Mouse (Mus musculus): ENCODE measurements around the gene B3galt5.

The B3galt5 gene

DNA sequence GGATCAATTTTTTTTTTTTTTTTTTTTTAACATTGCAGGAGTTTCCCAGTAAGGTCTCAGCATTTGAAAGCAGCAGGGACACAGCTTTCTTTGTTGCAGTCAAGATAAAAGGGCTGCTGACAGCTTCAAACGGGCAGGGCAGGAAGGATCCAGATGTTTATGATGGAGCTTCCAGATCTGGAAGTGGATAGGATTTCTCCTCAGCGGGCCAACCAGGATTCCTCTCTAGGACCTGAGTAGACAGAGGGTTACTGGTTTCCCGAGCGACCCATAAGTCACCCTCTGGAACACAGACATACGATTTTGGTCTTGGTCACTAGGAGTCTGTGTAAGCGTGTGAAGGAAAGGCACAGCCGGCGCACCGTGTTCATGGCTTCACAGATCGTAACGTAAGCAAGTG is 112.5 kb downstream of the B3galt5 start:
- DNase-seq, result no peak

GRCm38 (mm10) chr16:96348766-96349165 is 113.2 kb downstream of the B3galt5 start:
- no peak for DNase-seq

DNA sequence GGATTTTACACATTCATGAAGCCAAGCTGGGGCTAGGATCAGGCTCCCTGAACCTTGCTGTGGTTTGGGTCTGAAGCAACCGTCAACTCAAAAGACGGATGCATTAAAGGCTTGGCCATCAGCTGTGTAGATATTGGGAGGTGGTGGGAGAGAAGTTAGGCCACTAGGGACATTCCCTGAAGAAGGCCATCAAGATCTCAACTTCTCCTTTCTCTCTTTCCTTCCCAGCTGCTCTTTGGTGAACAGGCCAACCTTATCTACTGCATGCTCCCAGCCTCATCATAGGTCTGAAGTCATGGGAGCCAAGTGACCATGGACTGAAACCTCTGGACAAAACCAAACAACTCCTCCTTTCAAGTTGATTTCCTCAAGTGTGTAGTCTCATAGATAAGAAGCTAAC is 115.9 kb downstream of the B3galt5 start:
- DNase-seq, result no peak

DNA sequence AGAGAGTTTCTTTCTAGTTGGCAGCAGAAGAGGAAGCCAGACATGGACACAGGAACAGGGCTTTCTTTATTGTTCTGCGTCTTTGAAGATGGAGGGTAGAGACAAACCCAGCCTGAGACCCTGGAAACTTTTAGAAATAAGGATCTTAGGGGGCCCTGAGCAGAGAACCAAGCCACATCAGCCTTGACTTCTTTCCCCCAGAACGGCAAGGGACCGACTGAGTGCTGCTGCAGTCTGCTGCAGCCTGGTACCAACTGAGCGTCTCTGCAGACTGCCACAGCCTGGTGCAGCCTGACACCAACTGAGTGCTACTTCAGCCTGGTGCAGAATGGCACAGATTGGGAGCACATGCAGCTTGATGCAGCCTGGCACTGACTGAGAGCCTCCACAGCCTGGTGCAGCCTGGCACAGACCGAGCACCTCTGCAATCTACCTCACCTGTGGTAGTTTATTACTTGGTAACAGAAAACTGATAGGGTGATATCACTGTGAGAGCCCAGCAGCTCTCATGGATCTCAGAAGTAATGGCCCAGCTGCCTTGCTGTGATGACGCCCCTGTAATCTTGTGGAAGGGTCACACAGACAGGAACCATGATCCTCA is 117.8 kb downstream of the B3galt5 start:
- DNase-seq, result no peak

GRCm38 (mm10) chr16:96353996-96354395 is 118.4 kb downstream of the B3galt5 start:
- peak in 1 of 2 experiments; percentile 30 for DNase-seq

GRCm38 (mm10) chr16:96357903-96358302 is 122.3 kb downstream of the B3galt5 start:
- DNase-seq, result peak; percentile 63 to 77

GRCm38 (mm10) chr16:96361305-96362124 is 125.9 kb downstream of the B3galt5 start:
- peak; percentile 91 to 93 for DNase-seq

- DNase-seq, result peak; percentile 84
Observed at GRCm38 (mm10) chr16:96362873-96363272, 127.3 kb downstream of the B3galt5 start.

DNA sequence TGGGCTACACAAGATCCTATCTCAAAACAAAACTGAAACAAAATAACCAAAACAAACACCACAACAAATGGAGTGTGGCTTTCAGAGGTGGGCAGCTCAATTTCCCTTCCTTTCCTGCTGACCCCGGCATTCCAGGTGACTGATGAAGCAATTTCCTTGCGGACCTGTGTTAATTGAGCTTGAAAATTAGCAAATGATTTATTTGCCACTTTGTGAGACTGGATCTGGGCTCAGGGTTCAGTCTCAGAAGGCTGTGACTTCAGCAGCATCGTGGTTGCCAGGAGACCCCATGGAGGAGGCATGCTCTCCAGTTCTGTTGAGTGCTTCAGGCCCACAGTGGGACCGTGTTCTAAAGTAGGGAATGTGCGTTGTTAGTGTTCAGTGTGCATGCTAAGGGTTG is 127.7 kb downstream of the B3galt5 start:
- peak; percentile 68 to 80 for DNase-seq

GRCm38 (mm10) chr16:96364870-96365269 is 129.3 kb downstream of the B3galt5 start:
- peak in 1 of 2 experiments; percentile 39 for DNase-seq

All from kidney, adult 8-10 months (tissue).